Mouse (Mus musculus) MEL (cell line): ENCODE measurements around the gene Fkbp5. TPM values are rescaled to one million over a fixed set of nuclear protein-coding genes. Genes with fewer than 3 reads are reported as not detected.

ENCODE experiments used
- DNase-seq: peaks from one replicate; pipeline ENCODE4 v3.0.0; 2011; ENCODE audit warnings: low read depth, low spot score
- H3K27ac ChIP-seq: 2 replicates; pipeline ENCODE4 v1.5.1; 2012; ENCODE audit warnings: low read depth, mild to moderate bottlenecking, control low read depth, low read length, moderate library complexity; ENCODE audit not compliant: control insufficient read depth
- H3K27me3 ChIP-seq, 2 experiments: fragments of 150-350 bp in 1 of 2; sonication (generic) in 1 of 2; 2 replicates each; pipeline ENCODE4 v1.6.1; 2012; ENCODE audit warnings: low read length in 2 of 2, mild to moderate bottlenecking in 2 of 2, improper control_type of control experiment in 1 of 2, moderate library complexity in 1 of 2; ENCODE audit not compliant: insufficient read depth in 2 of 2, control insufficient read depth in 1 of 2
- H3K36me3 ChIP-seq, 2 experiments: 2 replicates each; pipeline ENCODE4 v1.6.1; 2012 to 2014; ENCODE audit warnings: low read length in 2 of 2, improper control_type of control experiment in 1 of 2, inconsistent platforms in 1 of 2, mild to moderate bottlenecking in 1 of 2; ENCODE audit not compliant: insufficient read depth in 2 of 2, control insufficient read depth in 1 of 2
- H3K4me1 ChIP-seq, 2 experiments: fragments of 150-350 bp in 1 of 2; sonication (generic) in 1 of 2; 2 replicates each; pipeline ENCODE4 v1.6.1; 2012; ENCODE audit warnings: low read length in 2 of 2, improper control_type of control experiment in 1 of 2, mild to moderate bottlenecking in 1 of 2; ENCODE audit not compliant: insufficient read depth in 2 of 2, control insufficient read depth in 1 of 2
- H3K4me3 ChIP-seq, 2 experiments: fragments of 150-350 bp in 1 of 2; sonication (generic) in 1 of 2; 2 replicates each; pipeline ENCODE4 v1.5.1; 2012; ENCODE audit warnings: low read depth in 2 of 2, low read length in 2 of 2, mild to moderate bottlenecking in 2 of 2, moderate library complexity in 2 of 2, control low read depth in 1 of 2, improper control_type of control experiment in 1 of 2; ENCODE audit not compliant: control insufficient read depth in 1 of 2, insufficient read depth in 1 of 2
- H3K79me2 ChIP-seq: 2 replicates; pipeline ENCODE4 v1.6.1; 2012; ENCODE audit warnings: mild to moderate bottlenecking, low read length, moderate library complexity; ENCODE audit not compliant: control insufficient read depth, poor library complexity, insufficient read depth
- H3K9ac ChIP-seq: 2 replicates; pipeline ENCODE4 v1.6.1; 2012; ENCODE audit warnings: low read depth, mild to moderate bottlenecking, control low read depth, low read length, moderate library complexity; ENCODE audit not compliant: control insufficient read depth, poor library complexity, severe bottlenecking
- H3K9me3 ChIP-seq: fragments of 150-350 bp; sonication (generic); replicated peaks from 2 replicates; pipeline ENCODE4 v1.6.1; 2012; ENCODE audit warnings: mild to moderate bottlenecking, low read length, improper control_type of control experiment, moderate library complexity; ENCODE audit not compliant: insufficient read depth
- BHLHE40 ChIP-seq: IDR thresholded peaks from 2 replicates; pipeline ENCODE4 v1.6.1; 2012; ENCODE audit warnings: low read depth, mild to moderate bottlenecking, inconsistent platforms, low read length, improper control_type of control experiment, borderline replicate concordance
- CTCF ChIP-seq, 3 experiments: IDR thresholded peaks in 2 of 3; conservative IDR thresholded peaks in 1 of 3; 2 replicates each; pipeline ENCODE4 v1.5.1; 2011 to 2012; ENCODE audit warnings: low read length in 3 of 3, low read depth in 2 of 3, mild to moderate bottlenecking in 2 of 3, improper control_type of control experiment in 1 of 3, inconsistent platforms in 1 of 3, mixed read lengths in 1 of 3, moderate library complexity in 1 of 3; ENCODE audit not compliant: control insufficient read depth in 1 of 3, insufficient read depth in 1 of 3, poor library complexity in 1 of 3, severe bottlenecking in 1 of 3
- E2F4 ChIP-seq: IDR thresholded peaks from 2 replicates; pipeline ENCODE4 v1.6.1; 2011; ENCODE audit warnings: low read depth, low read length, improper control_type of control experiment, borderline replicate concordance
- ELF1 ChIP-seq: IDR thresholded peaks from 2 replicates; pipeline ENCODE4 v1.6.1; 2014; ENCODE audit warnings: low read depth, mild to moderate bottlenecking, inconsistent platforms, low read length, improper control_type of control experiment, moderate library complexity
- EP300 ChIP-seq, 2 experiments: IDR thresholded peaks; 2 replicates each; pipeline ENCODE4 v1.6.1; 2011; ENCODE audit warnings: improper control_type of control experiment in 2 of 2, low read length in 2 of 2, low read depth in 1 of 2, mild to moderate bottlenecking in 1 of 2
- GATA1 ChIP-seq: IDR thresholded peaks from 2 replicates; pipeline ENCODE4 v1.6.1; 2011; ENCODE audit warnings: low read depth, low read length, improper control_type of control experiment
- HCFC1 ChIP-seq: IDR thresholded peaks from 2 replicates; pipeline ENCODE4 v1.6.1; 2012; ENCODE audit warnings: low read depth, mild to moderate bottlenecking, inconsistent platforms, low read length, improper control_type of control experiment, moderate library complexity
- KAT2A ChIP-seq: conservative IDR thresholded peaks from 2 replicates; pipeline ENCODE4 v1.6.1; 2012; ENCODE audit warnings: low read depth, low read length, improper control_type of control experiment, inconsistent platforms
- MAFK ChIP-seq: IDR thresholded peaks from 2 replicates; pipeline ENCODE4 v1.6.1; 2011; ENCODE audit warnings: low read depth, mild to moderate bottlenecking, low read length, improper control_type of control experiment, borderline replicate concordance
- MAX ChIP-seq: IDR thresholded peaks from 2 replicates; pipeline ENCODE4 v1.6.1; 2011; ENCODE audit warnings: low read length, improper control_type of control experiment
- MXI1 ChIP-seq: IDR thresholded peaks from 2 replicates; pipeline ENCODE4 v1.6.1; 2011; ENCODE audit warnings: mild to moderate bottlenecking, low read depth, low read length, improper control_type of control experiment
- MYB ChIP-seq: IDR thresholded peaks from 2 replicates; pipeline ENCODE4 v1.6.1; 2011; ENCODE audit warnings: mild to moderate bottlenecking, low read depth, low read length, improper control_type of control experiment
- MYC ChIP-seq: IDR thresholded peaks from 2 replicates; pipeline ENCODE4 v1.6.1; 2011; ENCODE audit warnings: low read depth, mild to moderate bottlenecking, low read length, improper control_type of control experiment, moderate library complexity
- NELFE ChIP-seq: IDR thresholded peaks from 2 replicates; pipeline ENCODE4 v1.6.1; 2011; ENCODE audit warnings: low read depth, low read length, improper control_type of control experiment
- NRF1 ChIP-seq: IDR thresholded peaks from 2 replicates; pipeline ENCODE4 v1.6.1; 2014; ENCODE audit warnings: low read depth, mild to moderate bottlenecking, inconsistent platforms, low read length, improper control_type of control experiment, moderate library complexity; ENCODE audit not compliant: poor library complexity, insufficient read depth, severe bottlenecking
- POLR2A ChIP-seq, 2 experiments: IDR thresholded peaks; 2 replicates each; pipeline ENCODE4 v1.6.1; 2011 to 2012; ENCODE audit warnings: low read length in 2 of 2, mild to moderate bottlenecking in 2 of 2, control low read depth in 1 of 2, improper control_type of control experiment in 1 of 2, low read depth in 1 of 2, moderate library complexity in 1 of 2; ENCODE audit not compliant: control insufficient read depth in 1 of 2, insufficient read depth in 1 of 2, poor library complexity in 1 of 2
- POLR2AphosphoS2 ChIP-seq: IDR thresholded peaks from 2 replicates; pipeline ENCODE4 v1.6.1; 2011; ENCODE audit warnings: low read length, improper control_type of control experiment
- SIN3A ChIP-seq: IDR thresholded peaks from 2 replicates; pipeline ENCODE4 v1.6.1; 2012; ENCODE audit warnings: low read length, improper control_type of control experiment, inconsistent platforms
- TBP ChIP-seq: IDR thresholded peaks from 2 replicates; pipeline ENCODE4 v1.8.0; 2011; ENCODE audit warnings: low read depth, low read length, improper control_type of control experiment
- TCF12 ChIP-seq: IDR thresholded peaks from 2 replicates; pipeline ENCODE4 v1.6.1; 2014; ENCODE audit warnings: low read depth, mild to moderate bottlenecking, inconsistent platforms, low read length, improper control_type of control experiment, moderate library complexity
- UBTF ChIP-seq: IDR thresholded peaks from 2 replicates; pipeline ENCODE4 v1.6.1; 2012; ENCODE audit warnings: low read depth, mild to moderate bottlenecking, inconsistent platforms, low read length, improper control_type of control experiment, moderate library complexity, borderline replicate concordance; ENCODE audit not compliant: insufficient read depth
- USF1 ChIP-seq: IDR thresholded peaks from 2 replicates; pipeline ENCODE4 v1.6.1; 2014; ENCODE audit warnings: low read depth, mild to moderate bottlenecking, inconsistent platforms, low read length, improper control_type of control experiment, moderate library complexity
- ZMIZ1 ChIP-seq: IDR thresholded peaks from 2 replicates; pipeline ENCODE4 v1.6.1; 2012; ENCODE audit warnings: low read depth, mild to moderate bottlenecking, inconsistent platforms, low read length, improper control_type of control experiment, moderate library complexity
- ZNF384 ChIP-seq: IDR thresholded peaks from 2 replicates; pipeline ENCODE4 v1.6.1; 2012; ENCODE audit warnings: low read depth, mild to moderate bottlenecking, inconsistent platforms, low read length, improper control_type of control experiment
- polyA plus RNA-seq, 2 experiments: library from polyadenylated mRNA; stranded (reverse) in 1 of 2; unstranded in 1 of 2; fragments of >175 nt in 1 of 2; fragments of >200 nt in 1 of 2; gene quantifications; 2 replicates each; pipeline versions ENCODE4 v1.2.1 to v1.2.4; 2012; ENCODE audit warnings: low replicate concordance in 2 of 2, low read depth in 1 of 2; ENCODE audit not compliant: insufficient read length in 2 of 2, insufficient read depth in 1 of 2, missing spikeins in 1 of 2
- total RNA-seq: library from RNA; depleted of rRNA; stranded (reverse); fragments of 300-350 nt; gene quantifications from 2 replicates; pipeline ENCODE4 v1.2.3, GENCODE M21; 2012

The Fkbp5 gene
- total and polyA plus RNA-seq, 3 experiments = 16.6 to 184 (median 44.3) TPM

GRCm38 (mm10) chr17:28486720-28487119, 30.6 kb downstream of the Fkbp5 start:
- H3K27ac ChIP-seq = no peak overlapping the region
- H3K4me3 ChIP-seq = no peak overlapping the region
- no peak overlapping the region for H3K9ac ChIP-seq
- H3K79me2 ChIP-seq = peaks cover 19% of the 10 kb centered on the region
- peak; percentile 38 for DNase-seq
- H3K4me1 ChIP-seq = no peaks in the 10 kb centered on the region; a peak in 1 of 4 replicates
- H3K27me3 ChIP-seq = no peaks in the 10 kb centered on the region
- no peak for TF ChIP-seq MYB
- peak in 2 of 3 experiments; percentile 3 to 15; a peak in 2 of 6 replicates for TF ChIP-seq CTCF (IDR thresholded peaks at IDR 0.05 in 2 of 3, conservative IDR thresholded peaks at IDR 0.05 in 1 of 3; ENCODE audit: control insufficient read depth in 1 of 3, insufficient read depth in 1 of 3, low read depth in 2 of 3, low read length in 3 of 3, poor library complexity in 1 of 3, severe bottlenecking in 1 of 3)
- no peak for TF ChIP-seq NRF1
- TF ChIP-seq MAFK = no peak
- no peak for TF ChIP-seq ZMIZ1
- TF ChIP-seq EP300 (IDR thresholded peaks at IDR 0.05; ENCODE audit: low read depth in 1 of 2, low read length in 2 of 2) = no peak
- TF ChIP-seq GATA1 = no peak
- TF ChIP-seq, all 39 proteins: peak for 1
- H3K9me3 ChIP-seq = no peaks in the 10 kb centered on the region
- peaks cover 0 to 6% of the 10 kb centered on the region in 2 experiments; a peak in 2 of 4 replicates for H3K36me3 ChIP-seq

- Histone ChIP-seq H3K4me3 (peak overlapping the region; percentile 77 to 86), H3K9me3 (no peaks in the 10 kb centered on the region), H3K79me2 (peaks cover 22% of the 10 kb centered on the region), H3K9ac (peak overlapping the region; percentile 85), H3K27ac (peak overlapping the region; percentile 50; the same call in 1 of the 2 replicates), H3K27me3 (no peaks in the 10 kb centered on the region), H3K4me1 (no peaks in the 10 kb centered on the region; a peak in 1 of 4 replicates), H3K36me3 (peaks cover 0 to 6% of the 10 kb centered on the region in 2 experiments; a peak in 2 of 4 replicates)
- DNase-seq = peak; percentile 96
- TF ChIP-seq UBTF = 0 out of 2 replicates have a peak, but pooled peaks have one; percentile 36
- TF ChIP-seq TCF12 = peak; percentile 45
- peak; percentile 78 for TF ChIP-seq NELFE
- TF ChIP-seq GATA1 = no peak
- peak; percentile 68 to 92; a peak in 3 of 4 replicates for TF ChIP-seq POLR2A (IDR thresholded peaks at IDR 0.05; ENCODE audit: control insufficient read depth in 1 of 2, insufficient read depth in 1 of 2, low read depth in 1 of 2, low read length in 2 of 2, poor library complexity in 1 of 2)
- peak; percentile 49; the same call in 1 of the 2 replicates for TF ChIP-seq NRF1
- TF ChIP-seq HCFC1 = 0 out of 2 replicates have a peak, but pooled peaks have one; percentile 38
- TF ChIP-seq TBP = 0 out of 2 replicates have a peak, but pooled peaks have one; percentile 56
- TF ChIP-seq ELF1 = no peak
- TF ChIP-seq USF1 = peak; percentile 85
- TF ChIP-seq POLR2AphosphoS2 = no peak; the same call in 1 of the 2 replicates
- no peak for TF ChIP-seq MYB
- peak; percentile 94 for TF ChIP-seq MXI1
- TF ChIP-seq E2F4 = peak; percentile 52; the same call in 1 of the 2 replicates
- peak; percentile 52; the same call in 1 of the 2 replicates for TF ChIP-seq SIN3A
- TF ChIP-seq ZNF384 = no peak
- TF ChIP-seq BHLHE40 = no peak
- peak; percentile 89 for TF ChIP-seq MAX
- peak; percentile 77 for TF ChIP-seq MYC
- no peak; the same call in 1 of the 2 replicates for TF ChIP-seq KAT2A
Measured at GRCm38 (mm10) chr17:28485977-28486400, 31.3 kb downstream of the Fkbp5 start.
